Mouse (Mus musculus): Measurements from ENCODE around the gene Astn2.

Gene Astn2

DNA sequence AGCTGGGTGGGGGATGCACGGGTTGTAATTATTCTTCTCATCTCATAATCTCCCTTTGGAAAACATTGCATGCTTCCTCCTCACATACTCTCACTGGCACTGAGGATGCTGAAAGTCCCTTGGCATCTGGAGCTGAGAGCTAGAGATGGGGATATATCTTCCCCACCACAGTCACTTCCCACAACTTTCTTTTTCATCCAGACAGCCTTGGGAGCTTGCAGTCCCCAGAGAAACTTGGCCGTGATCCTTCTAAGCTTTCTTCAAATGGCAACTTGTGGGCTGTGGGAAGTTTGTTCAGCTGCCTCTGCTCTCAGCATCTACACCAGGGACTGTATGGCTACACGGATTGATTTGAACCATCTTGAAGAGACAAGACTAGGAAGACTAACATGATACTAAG is 428.2 kb downstream of the Astn2 start:
- no peak for DNase-seq (ENCODE audit: low read depth, low spot score)

DNA sequence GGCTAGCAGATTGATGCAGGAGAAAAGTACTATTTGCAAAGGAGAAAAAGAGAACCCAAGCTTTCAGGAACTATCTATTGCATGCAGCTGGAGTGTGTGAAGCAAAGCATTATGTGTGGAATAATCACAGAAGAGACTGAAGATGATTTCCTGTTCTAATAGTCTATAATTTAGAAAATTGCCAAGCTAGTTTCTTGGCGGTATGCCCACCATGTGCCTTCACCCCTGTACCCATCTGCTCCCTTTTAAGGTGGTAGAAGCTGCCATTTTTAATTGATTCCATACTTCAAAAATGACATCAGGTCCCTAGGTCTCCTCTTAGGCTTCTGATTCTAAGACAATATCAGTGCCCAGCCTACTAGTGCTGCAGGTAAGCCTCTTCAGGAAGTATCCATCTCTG is 432.0 kb downstream of the Astn2 start:
- DNase-seq (ENCODE audit: low read depth, low spot score): no peak

DNA sequence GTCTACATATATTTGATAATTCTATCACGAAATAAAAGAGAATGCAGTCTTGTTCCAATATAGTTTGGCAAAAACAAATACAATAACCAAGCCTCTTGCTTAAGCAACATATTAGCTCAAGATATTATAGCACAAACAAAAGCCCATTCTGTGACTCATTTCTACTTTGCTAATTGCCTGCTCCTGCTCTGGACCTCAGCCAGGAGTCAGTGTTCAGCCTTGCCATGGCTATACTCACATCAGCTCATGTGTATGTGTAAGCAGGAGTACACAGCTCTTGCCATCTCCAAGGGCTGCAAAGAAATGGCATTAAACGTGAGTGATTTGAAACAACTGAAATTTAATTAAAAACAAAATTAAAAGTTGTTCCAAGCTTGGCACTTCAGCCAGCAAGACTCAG is 435.1 kb downstream of the Astn2 start:
- DNase-seq (ENCODE audit: low read depth, low spot score): no peak

GRCm38 (mm10) chr4:65964604-65965003 is 439.8 kb downstream of the Astn2 start:
- DNase-seq (ENCODE audit: low read depth, low spot score): no peak

- DNase-seq (ENCODE audit: low read depth, low spot score): no peak
Measured at GRCm38 (mm10) chr4:65959188-65959759, 445.1 kb downstream of the Astn2 start.

DNA sequence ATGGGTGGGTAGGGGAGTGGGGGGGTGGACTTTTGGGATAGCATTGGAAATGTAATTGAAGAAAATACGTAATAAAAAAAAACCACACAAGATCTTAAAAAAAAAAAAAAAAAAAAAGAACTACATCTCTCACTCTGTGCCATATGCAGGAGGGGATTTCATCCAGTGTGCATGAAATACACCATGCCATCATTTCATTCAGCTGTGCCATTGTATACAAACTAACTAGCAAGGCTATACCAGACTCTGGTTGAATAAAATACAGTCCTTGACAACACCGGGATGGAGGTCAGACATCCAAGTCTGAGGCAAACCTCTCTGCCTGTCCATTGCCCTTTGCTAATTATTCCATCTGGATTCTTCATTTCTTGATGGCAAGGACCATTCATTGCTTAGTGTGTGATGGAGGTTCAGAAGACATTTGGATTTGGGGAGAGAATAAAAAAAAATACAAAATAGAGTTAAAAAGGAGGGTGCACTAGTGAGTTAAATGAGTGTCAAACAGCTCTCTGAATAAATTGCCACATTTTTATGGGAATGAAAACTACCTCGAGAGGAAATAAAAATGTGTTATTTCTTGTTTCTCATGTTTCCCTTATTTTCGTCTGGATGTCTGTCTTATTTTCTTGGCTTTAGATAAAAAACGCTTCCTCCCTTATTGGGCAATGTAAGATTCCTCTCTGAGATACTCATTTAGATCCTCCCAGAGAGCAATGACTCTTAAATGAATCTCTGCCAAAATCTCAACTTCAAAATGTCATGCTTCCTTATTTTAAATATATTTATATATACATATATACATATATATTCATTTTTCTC is 445.8 kb downstream of the Astn2 start:
- no peak for DNase-seq (ENCODE audit: low read depth, low spot score)

GRCm38 (mm10) chr4:65951918-65952317 is 452.5 kb downstream of the Astn2 start:
- DNase-seq (ENCODE audit: low read depth, low spot score): no peak

- no peak for DNase-seq (ENCODE audit: low read depth, low spot score)
Measured at GRCm38 (mm10) chr4:65947141-65947649, 457.2 kb downstream of the Astn2 start.

- DNase-seq (ENCODE audit: low read depth, low spot score): no peak
Measured at GRCm38 (mm10) chr4:65946021-65946420, 458.4 kb downstream of the Astn2 start.

DNA sequence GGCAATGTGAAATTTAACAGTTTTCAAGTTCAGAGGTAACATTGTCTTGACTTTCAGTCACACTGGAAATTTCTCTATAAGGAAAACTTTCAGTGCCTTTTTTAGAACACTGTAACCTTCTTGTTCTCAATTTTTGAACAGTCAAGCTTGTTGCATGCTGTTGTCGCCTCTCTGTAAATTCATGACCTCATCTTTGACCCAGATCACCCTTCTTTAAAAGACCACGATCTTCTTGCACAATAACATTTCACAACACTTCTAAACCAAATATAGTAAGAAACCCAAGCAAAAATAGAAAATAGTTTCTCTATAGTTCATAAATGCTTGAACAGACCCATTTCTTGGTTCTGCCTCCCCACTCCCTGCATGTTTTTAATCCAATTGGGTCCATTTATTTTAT is 473.5 kb downstream of the Astn2 start:
- no peak for DNase-seq (ENCODE audit: low read depth, low spot score)

GRCm38 (mm10) chr4:65920294-65920693 is 484.1 kb downstream of the Astn2 start:
- DNase-seq (ENCODE audit: low read depth, low spot score): no peak

DNA sequence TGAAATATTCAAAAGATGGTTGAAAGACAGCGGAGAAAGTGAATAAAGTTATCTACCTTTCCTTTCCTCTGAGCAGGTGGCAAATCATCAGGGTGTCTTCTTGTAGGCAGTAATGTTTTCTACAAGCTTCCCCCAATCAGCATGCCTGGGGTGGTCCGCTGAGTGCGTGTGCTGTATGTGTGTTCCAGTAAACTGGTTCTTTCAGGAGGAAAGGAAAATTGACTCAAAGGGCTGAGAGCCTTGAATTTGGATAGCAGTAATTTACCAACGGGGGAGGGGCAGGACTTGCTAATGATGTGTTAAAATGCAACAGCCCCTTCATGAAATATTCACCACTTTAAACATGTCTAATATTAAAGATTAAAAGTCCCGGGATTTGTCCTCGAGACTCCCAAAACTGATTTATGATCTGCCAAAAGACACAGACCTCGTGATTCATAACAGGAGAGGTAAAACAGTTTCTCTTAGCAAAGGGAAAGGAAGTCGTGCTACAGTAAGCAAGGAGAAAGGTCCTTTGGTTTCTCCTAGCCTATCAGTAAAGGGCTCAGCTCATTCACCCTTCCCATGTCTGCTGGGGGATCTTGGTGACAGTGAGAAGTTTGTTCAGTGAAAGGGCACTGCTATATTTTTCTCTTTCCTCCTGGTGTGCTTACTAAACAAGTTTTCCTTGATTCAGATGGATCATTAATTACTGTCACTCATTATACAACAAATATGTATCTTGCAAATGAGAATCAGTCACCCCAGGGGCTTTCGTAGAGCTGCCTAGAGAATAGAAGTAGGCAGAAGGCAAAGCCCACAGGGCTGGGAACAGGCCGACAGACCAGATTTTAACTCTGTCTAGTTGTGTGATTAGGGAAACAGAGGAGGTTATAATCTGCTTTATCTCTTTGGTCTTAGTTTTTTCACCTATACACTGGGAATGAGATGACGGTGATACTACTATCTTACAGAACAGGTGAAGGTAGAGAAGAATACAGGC is 488.1 kb downstream of the Astn2 start:
- no peak for DNase-seq (ENCODE audit: low read depth, low spot score)

GRCm38 (mm10) chr4:65912247-65912942 is 492.0 kb downstream of the Astn2 start:
- DNase-seq (ENCODE audit: low read depth, low spot score): no peak

GRCm38 (mm10) chr4:65907660-65908059 is 496.8 kb downstream of the Astn2 start:
- no peak for DNase-seq (ENCODE audit: low read depth, low spot score)

- DNase-seq (ENCODE audit: low read depth, low spot score): no peak
Measured at GRCm38 (mm10) chr4:65904963-65905362, 499.4 kb downstream of the Astn2 start.

- no peak for DNase-seq (ENCODE audit: low read depth, low spot score)
Measured at GRCm38 (mm10) chr4:65896092-65897027, 508.1 kb downstream of the Astn2 start.

- DNase-seq (ENCODE audit: low read depth, low spot score): no peak
Measured at GRCm38 (mm10) chr4:65888332-65888993, 515.9 kb downstream of the Astn2 start.

- no peak for DNase-seq (ENCODE audit: low read depth, low spot score)
Measured at GRCm38 (mm10) chr4:65886862-65887261, 517.5 kb downstream of the Astn2 start.

DNA sequence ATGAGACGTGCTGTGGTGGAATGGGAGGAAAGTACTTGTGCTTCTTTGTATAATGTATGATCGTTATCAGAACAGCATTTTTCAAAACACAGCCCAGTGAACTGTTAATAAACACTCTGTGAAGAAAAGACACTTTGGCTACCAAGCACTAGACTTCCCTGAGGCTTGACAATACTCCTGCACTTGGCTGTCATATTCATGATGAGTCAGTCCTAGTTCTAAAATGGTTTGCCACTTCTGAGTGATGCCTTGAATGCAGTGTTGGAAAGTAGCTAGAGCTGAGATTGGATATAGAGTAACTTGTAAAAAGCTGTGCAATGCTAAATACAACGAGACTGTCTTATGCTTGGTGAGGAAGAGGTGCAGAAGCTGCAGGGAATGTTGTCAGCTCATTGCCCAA is 518.5 kb downstream of the Astn2 start:
- DNase-seq (ENCODE audit: low read depth, low spot score): no peak
